Mouse (Mus musculus) R1 (cell line): Measurements from ENCODE around the gene Tmed3.

ENCODE experiments used
- DNase-seq: peaks from one replicate; pipeline ENCODE4 v3.0.0-alpha.2; 2018; ENCODE audit warnings: low read depth, low spot score

The Tmed3 gene

GRCm38 (mm10) chr9:89704265-89705196 lies at the start of gene Tmed3:
Gene Tmed3, minus strand, starts transcription at chr9:89705068.
- DNase-seq: peak; percentile 90

DNA sequence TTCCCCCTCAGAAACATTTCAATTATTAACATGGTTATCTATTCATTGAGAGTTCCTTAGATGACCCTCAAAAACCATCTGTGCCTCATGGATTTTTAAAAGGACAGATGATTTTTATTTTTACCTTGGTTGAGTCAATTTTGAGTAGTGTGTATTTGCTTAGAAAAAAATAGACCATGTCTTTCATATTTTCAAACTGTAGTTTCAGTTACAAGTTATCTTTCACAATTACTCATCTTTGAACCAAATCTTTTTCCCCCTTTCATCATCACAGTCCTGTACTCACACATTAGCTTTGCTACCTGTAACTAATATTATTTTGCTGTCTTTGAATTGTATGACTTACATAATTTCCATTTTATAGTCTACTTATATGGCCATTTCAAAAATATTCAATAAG lies 35.2 kb upstream of the Tmed3 start:
- no peak for DNase-seq

DNA sequence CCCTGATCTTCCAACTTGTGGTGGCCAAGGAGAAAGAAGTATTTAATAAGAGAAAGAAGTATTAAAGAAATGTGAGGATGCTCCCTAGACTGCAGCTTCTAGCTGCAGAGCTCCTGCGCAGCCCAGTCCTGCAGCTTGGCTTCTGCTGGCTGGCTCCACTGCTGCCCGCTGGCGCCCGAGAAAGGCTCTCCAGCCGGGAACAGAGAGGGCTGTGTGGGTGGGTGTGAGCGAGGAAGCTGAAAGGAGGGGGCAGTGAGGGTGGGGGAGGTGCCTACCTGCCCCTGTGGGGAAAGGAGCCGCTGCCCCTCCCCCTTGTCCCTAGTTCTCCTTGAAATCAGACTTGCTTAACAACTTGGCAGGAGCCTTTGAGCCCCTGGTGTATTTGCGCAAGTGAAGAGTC lies 33.4 kb upstream of the Tmed3 start, which contains the start of gene Ankrd34c:
TSS of gene Ankrd34c (minus strand) at position 181 of the 400 bp plus-strand sequence.
- peak; percentile 11 for DNase-seq

DNA sequence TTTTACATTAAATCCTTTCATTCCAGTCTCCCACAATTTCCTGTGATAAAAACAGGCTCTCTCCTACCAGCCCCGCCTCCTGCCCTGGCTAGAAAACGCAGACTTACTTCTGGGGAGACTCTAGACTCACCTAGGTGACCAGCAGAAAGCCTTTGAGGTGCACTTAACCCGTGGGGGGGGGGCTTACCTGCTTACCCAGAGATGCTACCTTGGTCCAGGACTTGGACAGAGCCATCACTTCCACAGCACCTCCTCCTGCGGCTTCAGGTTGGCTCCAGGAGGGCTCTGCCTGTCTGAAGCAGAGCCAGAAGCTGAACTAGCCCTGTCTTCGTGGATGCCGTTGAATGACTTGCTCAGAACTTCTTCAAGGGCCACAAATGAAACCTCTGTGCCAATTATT lies 33.0 kb upstream of the Tmed3 start:
- peak; percentile 5 for DNase-seq

DNA sequence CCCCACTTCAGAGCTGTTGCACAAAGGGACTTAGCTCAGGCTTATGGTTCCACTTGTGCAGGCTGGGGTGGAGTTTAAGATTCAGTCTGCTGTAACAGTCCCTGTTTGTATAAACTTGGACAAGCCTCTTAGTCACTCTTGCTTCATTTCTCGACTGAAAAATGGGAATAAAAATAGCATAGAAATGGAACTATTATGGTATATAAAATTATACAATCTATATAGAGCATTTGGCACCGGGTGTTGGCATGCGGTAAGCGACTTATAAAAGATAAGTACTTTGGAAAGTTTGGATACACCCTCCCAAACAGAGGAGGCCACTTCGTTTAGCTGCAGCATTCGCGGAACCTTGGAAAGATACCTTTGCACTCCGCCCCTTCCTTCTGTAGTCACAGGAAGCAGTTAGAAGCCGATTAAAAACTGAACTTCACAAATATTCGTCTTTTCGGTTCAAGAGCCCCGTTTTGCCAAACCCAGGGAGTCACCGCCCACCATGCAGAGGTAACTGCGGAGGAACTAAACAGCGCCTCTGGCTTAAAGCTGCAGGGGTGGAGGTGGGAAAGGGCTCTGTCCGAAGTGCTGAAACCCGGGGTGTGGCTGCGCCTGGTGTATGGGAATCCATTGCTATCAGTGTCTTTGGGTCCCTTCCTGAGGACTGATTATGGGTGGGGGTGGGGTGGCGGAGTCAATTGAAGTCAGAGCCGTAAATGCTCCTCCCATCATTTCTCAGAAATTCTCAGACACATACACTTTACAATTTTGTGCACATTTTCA lies 32.3 kb upstream of the Tmed3 start:
- peak; percentile 74 for DNase-seq

DNA sequence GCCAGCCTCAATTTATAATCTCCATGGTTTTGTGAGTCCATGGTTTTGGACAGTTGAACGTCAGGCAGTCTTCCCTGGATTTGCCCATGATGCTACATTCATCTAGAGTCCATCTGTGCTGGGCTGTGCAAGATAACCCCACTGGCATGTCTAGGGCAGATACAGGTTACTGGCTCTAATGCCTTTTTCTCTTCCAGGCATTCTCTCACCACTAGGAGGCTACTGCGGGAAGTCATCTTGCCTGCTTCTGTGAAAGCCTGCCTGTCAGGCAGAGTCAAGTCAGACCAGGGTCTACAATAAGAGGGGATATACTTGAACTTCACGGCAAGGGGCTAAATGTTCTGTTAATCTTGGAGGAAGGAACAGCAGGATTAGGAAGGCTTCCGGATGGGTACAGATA lies 2.0 kb upstream of the Tmed3 start:
- DNase-seq: peak; percentile 56

- no peak for DNase-seq
Measured at GRCm38 (mm10) chr9:89705197-89705533, 297 bp upstream of the Tmed3 start.

GRCm38 (mm10) chr9:89700910-89701457 lies 3.9 kb downstream of the Tmed3 start:
- no peak for DNase-seq

GRCm38 (mm10) chr9:89695143-89695542 lies 9.7 kb downstream of the Tmed3 start:
- no peak for DNase-seq

- DNase-seq: no peak
Measured at GRCm38 (mm10) chr9:89693670-89694069, 11.2 kb downstream of the Tmed3 start.

GRCm38 (mm10) chr9:89689179-89689578 lies 15.7 kb downstream of the Tmed3 start:
- DNase-seq: no peak

DNA sequence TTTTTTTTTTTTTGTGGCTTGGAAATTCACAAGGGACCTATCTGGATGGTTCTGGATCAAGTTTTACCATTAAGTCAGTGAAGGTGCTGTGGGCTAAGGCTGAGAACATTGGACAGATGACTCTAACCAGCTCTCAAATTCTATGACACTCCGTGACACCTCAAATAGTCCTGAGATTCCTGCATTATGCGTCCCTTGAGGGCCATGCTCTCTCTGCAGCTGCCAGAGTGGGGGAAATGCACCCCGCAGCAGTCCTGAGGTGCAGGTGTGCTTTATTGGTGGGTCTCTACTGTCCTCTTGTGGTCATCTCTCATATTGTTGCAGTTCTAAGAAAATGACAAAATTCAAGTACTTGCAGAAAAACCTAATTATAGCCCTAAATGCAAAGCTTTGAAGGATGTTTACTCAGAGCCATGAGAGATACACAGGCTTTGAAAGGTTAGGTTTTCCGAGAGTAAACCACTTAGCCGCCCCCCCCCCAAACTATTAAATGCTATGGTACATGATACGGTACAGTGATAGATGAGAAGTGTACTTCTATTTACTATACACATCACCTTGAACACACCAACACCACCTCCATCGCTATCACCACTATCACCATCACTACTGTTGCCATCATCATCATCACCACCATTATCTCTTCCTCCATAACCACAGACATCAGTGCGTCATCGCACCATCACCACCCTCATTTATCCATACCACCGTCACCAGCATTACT lies 17.2 kb downstream of the Tmed3 start:
- peak; percentile 59 for DNase-seq

DNA sequence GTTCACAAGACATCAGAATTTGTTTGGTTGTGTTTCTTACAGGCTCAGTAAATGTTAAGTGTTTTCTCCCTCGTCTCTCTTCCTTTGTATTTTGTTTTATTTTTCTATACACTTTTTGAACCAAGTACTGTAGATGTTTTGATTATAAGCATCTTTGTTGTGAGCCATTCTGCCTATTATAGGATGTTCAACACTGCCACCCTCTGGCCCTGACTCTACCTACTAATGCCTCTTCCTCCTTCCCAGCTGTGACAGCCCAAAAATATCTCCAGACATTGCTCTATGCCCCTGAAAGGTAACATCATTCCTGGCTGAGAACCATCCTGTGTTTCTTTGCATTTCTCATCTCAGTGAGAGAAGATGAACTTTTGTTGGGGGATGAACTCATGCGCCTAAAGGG lies 18.6 kb downstream of the Tmed3 start:
- DNase-seq: no peak

- DNase-seq: peak; percentile 23
Measured at GRCm38 (mm10) chr9:89678974-89679373, 25.9 kb downstream of the Tmed3 start.

DNA sequence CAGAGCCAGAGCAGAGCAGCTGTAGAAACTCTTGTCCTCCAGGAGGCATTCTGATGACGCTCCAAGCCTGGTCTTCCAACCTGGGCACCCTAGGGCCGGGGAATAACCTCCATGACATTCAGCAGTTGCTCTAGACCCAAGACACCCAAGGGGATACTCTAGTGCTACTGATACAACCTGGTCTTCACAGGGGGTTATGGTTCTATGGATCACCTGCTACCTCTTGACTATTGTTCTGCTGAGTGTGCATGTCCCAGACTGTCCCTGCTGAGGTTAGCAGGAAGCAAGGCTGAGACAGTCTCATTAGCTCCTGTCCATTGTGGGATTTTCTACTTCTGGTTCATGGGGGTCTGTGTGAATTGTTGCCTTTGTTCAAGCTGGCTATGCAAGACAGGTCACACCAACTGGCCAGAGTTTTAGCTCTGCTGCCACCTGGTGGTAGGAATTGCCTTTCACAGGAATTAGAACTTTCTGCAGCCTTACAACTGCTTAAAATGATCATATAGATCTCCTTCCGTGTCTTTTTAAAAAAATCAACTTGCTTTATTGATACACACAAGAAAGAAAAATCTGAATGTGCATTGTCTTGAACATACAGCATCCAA lies 30.8 kb downstream of the Tmed3 start:
- DNase-seq: peak; percentile 76

- DNase-seq: no peak
Measured at GRCm38 (mm10) chr9:89673402-89673801, 31.5 kb downstream of the Tmed3 start.

GRCm38 (mm10) chr9:89669878-89670277 lies 35.0 kb downstream of the Tmed3 start:
- no peak for DNase-seq

- DNase-seq: no peak
Measured at GRCm38 (mm10) chr9:89667306-89667942, 37.4 kb downstream of the Tmed3 start.

GRCm38 (mm10) chr9:89650913-89651312 lies 54.0 kb downstream of the Tmed3 start:
- no peak for DNase-seq
